Mouse (Mus musculus) A20 (cell line): ENCODE data around the gene Msi2.
A peak's percentile ranks its signal among the peaks of the same experiment; 100 is the strongest.

Experiments used
- DNase-seq: peaks from one replicate; pipeline ENCODE4 v3.0.0-alpha.2; 2011; ENCODE audit warnings: low read depth, low spot score

Msi2 gene

DNA sequence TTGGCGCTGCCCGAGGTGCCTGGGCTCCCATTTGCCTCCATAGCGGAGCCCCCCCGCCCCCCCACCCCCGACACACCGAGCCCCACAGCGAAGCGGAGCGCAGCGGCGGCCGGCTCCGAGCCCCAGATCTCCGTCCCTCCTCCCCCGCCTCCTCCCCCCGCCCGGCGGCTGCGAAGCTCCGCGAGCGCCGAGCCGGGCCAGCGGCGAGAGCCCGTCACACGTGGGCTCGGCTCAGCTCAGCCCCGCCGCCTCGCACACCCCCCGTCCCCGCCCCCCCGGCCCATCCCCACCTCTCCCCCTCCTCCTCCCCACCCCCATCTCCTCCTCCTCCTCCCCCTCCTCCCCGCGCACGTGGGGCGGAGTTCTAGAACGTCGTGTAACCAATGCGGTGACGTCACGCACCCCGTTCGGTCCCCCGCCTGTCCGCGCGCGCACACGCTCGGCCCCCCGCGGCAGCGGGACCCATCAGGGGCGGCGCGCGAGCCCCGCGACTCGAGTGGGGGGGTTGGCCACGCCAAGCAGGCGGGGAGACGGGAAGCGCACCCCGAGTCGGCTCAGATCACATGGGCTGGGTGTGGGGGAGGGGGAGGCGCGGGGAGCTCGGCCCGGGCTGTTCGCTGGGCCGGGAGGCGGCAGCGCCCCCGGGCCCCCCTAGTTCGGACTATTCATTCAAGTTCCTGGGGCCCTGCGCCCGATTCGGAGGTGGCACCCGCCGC, at the start of gene Msi2:
Gene Msi2 (minus strand): TSS at position 464 of the 716 bp plus-strand sequence.
- DNase-seq: peak; percentile 96

DNA sequence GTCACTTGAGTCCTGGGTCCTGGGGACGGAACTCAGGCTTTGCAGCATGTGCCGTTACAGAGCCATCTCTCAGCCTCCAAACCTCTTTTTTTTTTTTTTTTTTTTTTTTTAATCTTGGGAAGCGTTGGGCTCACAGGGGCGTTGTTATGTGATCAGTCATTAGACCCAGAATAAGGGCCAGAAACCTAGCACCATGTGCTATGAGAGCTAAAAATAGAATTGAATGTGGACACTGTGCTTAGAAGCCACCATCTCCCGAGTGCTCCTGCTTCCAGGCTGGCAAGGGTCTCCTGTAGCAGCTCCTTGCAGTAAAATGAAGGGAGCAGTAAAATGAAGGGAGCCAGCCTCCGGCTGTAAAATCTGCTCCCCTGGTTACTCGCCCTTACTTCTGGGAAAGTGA, 47.3 kb upstream of the Msi2 start:
- DNase-seq: no peak

DNA sequence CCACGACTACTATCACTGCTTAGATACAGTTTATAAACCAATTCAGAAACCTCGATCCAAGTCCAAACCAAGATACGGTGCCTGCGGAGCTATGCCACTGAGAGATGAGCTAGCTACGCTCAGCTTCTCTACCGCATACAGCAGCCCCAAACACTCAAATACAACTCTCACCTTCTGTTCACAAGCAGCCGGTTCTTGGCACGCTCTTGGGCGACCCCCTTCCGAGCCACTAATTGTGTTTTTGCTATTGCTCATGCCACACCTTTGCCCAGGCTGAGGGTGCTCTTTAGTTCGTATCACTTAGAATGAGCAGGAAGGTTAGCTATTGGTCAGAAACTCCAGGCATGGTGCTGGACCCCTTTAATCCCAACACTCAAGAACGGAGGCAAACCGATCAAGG, 45.1 kb upstream of the Msi2 start:
- DNase-seq: no peak

DNA sequence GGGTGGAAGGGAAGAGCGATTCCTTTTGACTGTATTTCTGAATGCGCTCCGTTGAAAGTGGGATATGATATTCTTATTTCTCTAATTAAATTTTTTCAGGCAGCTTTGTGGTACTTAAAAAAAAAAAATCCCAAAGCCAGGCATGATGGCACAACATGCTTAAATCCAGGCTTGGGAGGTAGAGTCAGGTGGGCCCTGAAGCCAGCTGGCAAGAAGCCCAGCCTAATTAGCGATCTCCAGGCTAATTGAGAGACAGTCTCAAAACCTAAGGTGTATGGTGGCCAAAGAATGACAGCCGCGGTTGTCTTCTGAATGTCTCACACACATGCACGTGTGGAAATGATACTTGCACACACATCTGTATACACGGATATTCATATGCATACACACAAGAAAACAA, 41.2 kb upstream of the Msi2 start:
- DNase-seq: no peak

DNA sequence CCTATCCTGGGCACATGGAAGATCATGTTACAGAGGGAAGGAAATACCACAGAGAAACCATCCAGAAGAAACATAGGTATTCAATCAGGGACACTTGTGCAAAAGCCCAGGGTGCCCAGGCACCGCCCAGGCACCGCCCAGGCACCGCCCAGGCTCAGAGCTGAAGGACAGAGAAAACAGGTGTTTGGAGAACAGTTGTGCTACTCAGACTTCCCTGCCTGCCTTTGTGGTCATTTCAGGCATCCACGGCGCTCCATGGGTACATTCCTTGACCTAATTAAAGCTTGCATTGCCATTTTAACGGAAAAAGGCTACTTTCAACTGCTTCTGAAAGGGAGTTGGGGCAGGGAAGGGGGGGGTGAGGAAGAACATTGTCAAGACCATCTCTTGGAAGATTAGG, 40.1 kb upstream of the Msi2 start:
- no peak for DNase-seq

DNA sequence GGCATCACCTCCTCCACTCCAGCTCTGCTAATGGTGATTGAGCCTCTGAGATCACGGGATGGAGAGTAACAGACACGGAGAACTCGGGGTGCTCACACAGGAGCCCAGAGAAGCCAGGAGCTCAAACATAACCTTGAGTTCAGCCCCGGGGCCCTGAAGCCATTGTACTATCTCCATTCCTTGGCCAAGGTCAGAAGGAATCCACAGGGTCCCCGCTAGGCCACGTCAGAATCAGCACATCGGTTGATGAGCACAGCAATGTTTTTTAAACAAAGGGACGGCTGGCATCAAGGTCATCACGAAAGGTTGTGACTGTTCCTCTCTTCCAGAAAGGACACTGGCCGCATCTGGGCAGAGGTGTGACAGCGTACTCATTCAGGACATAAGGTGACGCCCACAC, 27.0 kb upstream of the Msi2 start:
- no peak for DNase-seq

DNA sequence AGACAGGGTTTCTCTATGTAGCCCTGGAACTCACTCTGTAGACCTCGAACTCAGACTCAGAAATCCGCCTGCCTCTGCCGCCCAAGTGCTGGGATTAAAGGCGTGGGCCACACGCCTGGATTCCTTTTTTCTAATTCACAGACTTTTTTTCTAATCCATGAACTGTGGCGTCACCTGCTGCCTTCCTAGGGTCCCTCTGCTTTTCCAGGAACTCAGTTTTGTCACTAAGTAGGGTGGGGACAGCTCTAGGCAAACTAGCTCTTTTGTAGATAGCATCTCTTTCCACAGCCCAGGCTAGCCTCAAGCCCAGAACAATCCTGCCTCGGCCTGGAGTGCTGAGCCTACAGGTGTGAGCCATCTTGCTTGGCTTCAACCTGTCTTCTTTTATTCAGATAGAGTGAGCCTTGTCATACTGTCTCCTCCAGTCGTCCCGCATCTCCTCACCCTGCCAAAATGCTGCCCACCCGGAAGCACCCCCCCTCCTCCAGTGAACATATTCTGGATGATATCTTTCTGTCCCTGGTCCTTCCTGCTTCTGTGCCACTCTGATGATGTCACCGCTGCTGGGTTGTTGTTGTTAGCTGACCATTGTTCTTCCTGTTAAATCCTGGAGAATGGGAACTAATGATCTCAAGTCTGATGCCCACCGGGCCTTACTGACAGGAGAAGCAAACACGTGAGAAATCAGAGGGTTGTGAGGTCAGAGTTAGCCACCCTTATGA, 21.4 kb upstream of the Msi2 start:
- no peak for DNase-seq

DNA sequence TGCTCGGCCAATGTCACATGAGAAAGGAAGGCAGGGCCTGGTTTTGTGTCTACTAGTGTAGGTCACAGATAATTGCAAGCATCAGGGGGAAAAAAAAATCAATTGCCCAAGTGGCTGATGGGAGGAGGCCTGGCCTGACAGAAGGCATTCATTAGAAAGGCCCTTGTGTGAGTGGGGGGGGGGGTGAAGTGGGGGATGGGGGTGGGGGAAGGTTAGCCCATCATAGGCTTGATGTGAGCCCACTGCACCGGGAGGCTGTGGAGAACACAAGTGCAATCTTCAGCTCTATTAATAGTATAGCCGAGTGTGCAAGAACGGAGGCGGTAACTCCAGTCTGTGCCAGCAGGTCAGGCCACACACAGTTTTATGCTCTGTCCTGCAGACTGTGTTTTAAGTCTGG, 11.1 kb upstream of the Msi2 start:
- no peak for DNase-seq

DNA sequence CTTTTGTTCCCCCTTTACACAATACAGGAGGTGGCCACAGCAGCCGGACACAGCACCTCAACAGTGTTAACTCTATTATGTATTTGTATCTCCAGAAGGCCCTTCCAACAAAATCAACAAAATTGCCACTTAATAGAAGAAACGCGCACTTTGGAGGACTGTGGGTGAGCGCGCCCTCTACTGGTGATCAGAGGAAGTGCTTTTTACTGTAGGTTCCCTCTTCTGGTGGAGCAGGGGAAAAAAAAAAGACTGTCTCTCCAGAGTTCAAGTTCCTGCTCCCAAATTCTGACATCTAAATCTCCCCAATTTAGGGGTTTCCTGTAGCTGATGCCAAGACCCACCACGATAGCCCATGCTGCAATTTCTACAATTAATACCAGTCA, 10.2 kb upstream of the Msi2 start:
- peak; percentile 62 for DNase-seq

DNA sequence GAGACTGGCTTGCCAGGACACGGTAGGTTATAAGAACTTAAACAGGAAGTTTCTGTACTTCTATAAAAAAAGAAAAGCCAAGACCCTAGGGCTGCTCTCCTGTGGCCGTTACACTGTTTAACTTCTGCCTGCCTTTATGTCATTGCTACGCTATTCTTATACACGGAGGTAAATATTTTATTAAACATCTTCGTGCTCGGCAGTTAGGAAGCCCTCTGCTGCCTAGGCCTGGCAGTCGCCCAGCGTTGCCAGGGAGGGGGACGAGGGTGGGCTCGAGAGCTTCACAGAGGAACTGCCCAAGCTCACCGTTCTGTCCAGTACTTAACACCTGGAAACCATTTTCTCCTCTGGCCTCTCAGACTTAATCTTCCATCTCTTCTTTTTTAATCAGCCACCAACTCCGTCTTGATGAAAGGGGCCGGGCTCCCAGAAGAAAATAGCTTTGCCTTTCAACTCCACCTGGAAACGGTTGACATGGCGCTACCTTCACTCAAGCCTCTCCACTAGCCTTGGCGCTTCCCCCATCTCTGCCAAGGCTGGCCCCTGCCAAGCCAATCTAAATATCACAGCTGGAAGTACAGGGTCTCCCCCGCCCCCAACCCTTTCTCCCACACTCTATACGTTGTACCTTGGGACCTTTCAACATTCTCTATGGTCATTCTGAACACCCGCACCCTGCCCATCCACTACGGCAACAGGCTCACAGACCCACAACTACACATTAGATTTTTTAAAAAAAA, 9.6 kb upstream of the Msi2 start:
- DNase-seq: no peak

DNA sequence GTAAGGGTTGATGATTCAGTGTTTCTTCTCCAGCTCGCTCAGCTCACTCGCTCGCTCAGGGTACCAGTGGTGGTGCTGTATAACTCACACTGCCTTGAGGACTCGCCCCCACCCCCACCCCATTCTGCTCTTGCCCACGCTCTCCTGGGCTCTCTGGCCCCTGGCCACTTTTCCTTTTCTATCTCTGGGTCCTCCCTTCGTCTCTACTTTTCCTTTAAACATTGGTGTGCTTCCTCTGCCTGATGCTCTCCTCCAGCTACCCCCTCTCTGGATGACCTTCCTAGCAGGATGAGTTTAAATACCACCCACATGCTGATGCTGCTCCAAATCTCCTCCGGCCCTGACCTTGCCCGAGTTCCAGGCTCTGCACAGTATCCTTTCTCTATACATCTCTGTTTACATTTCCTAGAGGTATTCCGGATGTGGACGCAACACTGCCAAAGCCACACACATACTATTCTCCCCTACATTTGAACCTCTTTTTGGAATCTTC, 2.9 kb upstream of the Msi2 start:
- DNase-seq: no peak

DNA sequence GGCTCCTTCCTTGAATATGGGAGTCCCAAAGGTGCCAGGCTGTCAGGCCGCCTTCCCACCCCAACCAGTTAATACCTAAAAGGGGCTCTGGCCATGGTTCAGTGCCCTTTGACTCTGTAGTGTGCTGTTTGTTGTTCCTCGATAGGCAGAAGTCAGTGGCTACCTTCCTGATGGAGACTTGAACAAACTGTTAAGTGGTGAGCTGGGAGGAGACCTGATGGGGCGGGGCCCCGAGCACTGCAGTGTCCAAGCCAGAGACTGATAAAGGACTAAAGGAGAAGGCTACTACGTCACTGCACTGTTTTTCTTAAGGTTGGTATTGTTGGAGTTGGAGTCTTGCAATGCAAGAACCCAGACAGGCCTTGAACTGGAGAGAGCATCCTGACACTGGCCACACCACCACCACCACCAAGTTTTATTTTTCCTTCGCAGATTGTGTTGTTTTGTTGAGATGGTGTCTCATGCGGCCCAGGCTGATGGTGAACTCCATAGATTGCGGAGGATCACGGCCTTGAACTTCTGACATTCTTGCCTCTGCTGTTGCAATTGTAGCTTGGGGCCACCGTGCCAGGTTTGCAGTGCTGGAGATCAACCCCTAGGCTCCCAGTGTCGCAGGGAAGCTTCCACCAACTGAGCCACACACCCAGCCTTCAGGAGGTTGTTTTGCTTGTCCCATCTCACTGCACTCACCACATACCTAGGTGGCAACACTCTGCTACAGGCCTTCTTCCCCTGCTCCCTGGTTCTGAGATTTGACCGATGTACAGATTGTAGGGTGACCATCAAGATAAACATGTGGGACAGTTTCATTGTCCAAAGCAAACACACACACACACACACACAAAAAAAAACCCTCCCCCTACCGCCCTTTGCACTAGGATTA, 2.2 kb upstream of the Msi2 start:
- peak; percentile 24 for DNase-seq

DNA sequence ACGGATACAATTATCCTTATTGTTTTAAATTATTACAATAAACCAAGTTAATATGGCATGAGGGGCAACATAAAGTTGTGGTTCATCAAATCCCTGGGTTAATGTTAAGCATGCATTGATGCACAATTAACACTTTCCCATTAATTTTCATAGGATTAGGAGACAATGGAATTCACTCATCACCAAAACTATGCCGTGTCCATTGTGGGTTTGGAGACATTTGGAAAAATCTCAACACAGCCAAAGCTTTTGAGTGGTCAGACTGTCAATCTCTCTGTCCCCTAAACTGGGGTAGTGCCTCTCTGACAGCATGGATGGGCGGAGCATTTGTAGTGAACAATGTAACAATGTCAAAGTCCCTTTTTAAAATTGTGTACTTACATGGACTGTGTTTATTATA, 1.3 kb upstream of the Msi2 start:
- peak; percentile 14 for DNase-seq

DNA sequence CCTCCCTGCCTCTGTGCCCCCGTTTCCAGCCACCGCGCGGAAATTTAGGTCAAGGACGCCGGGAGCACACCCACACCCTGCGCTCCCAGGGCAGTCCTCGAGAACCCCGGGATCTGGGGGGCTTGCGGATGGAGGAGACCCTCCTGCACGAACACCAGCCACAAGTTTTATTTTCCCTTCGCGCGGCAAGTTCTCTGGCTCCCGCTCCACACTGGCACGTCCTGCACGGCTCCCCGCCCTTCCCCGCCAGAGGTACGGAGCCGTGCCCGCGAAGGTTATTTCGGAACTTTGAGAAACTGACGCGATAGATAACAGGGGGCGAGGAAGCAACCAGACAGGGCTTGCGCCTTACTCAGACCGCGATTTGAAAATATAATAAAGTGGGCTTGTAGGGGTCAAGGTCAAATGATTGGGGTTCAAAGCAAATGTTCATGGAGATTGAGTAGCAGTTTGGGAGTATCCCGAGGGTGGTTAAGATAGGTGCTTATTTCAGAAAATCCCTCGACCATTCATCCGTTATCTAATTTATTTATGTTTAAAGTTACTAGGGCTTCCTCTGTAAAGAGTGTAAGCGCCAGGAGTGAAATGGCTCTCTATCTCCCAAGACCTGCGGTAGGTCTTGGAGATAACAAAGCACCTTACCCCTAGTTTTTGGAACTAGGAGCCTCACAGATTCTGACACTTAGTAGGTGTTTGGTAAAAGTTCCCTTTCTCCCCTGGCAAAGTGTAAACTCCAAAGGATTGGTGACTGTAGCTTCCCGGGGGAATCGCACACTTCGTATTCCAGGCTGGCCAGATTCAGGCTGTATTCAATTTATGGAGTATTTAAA, 668 bp upstream of the Msi2 start:
- DNase-seq: peak; percentile 79

DNA sequence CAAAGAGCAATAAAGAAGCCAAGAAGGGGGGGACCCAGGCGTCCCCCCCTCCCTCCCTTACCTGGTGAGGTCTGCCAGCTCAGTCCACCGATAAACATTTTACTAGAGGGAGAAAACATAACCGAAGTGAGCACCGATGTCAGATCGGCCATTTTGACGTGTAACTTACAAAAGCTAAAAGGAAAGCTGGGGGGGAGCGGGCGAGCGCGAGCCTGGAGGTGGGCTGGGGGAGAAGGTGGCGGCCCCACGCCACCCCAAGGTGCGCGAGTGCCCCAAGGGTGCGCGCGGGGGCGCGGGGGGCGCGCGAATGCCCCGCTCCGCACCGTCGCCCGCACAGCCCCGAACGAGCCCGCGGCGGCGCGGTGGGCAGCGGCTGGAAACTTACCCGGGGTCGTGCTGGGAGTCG, 666 bp downstream of the Msi2 start:
- peak; percentile 63 for DNase-seq

DNA sequence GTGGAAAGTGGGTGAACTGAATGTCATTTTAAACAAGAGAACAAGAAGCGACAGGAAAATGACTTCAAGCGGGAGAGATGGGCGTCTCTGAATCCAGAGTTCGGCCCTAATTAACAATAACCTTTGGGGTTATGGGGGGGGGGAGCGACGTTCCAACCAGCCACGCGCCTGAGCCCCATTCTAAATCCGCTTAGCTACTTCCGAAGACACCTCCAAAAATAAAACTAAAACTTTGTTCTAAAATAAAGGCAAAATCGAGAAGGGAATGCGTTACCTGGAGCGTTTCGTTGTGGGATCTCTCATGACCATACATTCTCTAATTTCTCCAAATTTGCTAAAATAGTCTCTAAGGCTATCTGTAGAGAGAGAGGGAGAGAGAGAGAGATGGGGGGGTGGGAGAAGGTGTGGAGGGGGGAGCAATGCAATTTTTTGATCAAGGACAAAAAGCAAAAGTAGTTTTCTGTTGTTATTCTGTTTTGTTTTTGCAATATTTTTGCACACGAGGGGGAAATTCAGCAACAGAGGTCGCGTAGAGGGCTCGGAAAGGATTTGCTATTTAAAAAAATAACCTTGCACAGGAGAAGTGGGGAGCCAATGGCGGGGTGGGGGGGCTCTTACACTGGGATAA, 1.2 kb downstream of the Msi2 start:
- DNase-seq: peak; percentile 61

DNA sequence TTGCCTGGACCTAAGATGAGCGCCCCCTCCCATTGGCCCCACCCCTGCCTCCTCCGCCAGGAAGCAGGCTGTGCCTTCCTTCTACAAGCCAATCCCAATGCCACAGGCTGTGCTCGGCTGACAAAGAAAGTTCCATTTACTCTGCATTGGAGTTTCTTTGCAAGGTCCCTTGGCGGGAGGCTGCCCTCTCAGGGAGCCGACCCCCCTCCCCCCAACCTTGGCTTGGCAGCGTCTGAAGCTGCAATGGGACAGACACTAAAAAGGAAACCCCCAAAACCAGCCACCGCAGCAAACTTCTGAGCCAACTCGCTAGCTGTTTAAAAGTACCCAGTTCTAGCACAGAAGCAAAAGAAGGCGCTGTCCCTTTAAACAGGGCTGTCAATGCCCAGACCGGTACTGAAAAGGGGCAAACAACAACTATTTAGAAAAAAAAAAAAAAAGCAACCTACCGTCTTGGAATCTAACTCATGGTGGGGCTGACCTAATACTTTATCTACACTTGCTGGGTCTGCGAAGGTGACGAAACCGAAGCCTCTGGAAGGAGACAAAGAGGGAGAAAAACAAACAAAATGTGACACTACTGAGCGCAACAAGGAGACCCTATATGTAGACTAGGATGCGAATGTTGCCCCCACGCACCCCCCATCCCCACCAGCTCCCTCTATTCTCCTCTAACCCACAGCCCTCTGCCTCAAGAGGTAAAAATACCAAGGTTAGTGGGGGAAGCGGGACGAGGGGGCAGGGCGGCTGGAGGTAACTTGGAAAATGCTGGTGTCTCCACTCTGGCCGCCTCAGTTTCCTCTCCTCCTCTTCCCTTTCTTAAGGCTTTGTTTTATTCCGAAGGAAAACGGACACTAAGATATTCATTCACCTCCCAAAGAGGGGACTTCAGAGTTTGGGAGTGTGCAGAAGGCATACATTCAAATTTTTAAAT, 2.0 kb downstream of the Msi2 start:
- DNase-seq: peak; percentile 66

DNA sequence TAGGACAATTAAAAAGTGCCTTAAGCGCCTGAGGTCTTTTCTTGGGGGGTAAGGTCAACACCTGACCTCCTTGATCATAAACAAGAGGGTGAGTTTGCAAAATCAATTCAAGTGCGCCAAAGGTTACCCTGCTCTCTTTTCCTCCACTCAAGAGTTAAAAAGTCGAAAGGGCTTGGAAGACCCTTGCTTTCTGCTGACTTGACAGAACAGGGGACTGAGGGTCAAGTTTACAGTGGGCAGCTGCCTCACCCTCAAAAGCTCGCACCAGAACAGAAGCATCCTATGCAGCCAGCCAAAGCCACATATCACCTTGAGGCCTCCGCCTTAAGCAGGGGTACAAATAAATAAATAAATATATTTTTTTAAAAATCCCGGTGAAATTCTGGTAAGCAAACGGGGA, 3.0 kb downstream of the Msi2 start:
- no peak for DNase-seq

DNA sequence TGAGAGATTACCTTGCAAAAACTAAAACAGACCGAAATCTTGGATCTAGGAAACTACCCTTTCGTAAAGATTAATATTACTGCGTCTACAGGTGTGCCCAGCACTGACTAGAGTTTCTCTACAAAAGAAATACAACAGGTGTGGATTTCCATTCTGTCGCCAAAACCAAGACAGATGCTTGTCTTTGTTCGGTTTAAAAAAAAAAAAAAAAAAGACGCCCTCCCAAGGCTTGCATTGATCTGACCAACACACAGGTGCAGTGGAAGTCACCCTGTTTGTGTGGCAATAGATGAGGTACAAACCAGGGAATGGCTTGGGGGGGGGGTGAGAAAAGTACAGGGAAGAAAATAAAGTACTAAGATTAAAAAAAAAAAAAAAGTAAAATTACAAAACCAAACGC, 4.2 kb downstream of the Msi2 start:
- no peak for DNase-seq
